Mouse (Mus musculus) olfactory bulb, adult 2 months (tissue): ENCODE data around the gene Car10.

Experiments used
- CTCF ChIP-seq: fragments of 200-500 bp; IDR thresholded peaks from 2 replicates; pipeline ENCODE4 v1.5.1; 2012; ENCODE audit warnings: low read depth, mild to moderate bottlenecking, low read length, moderate library complexity; ENCODE audit not compliant: insufficient read depth
- POLR2A ChIP-seq: fragments of 200-500 bp; IDR thresholded peaks from 2 replicates; pipeline ENCODE4 v1.6.1; 2012; ENCODE audit warnings: mild to moderate bottlenecking, low read depth, low read length, moderate library complexity; ENCODE audit not compliant: insufficient read depth

- TF ChIP-seq POLR2A (no peak), CTCF (no peak)
These were observed 350.7 kb downstream of the Car10 start for GRCm38 (mm10) chr11:93448290-93449256.
